Mouse (Mus musculus) splenic B cell, adult 2 months (primary cell): Measurements from ENCODE around the gene Igf1.

Experiments
- DNase-seq: peaks from one replicate; pipeline ENCODE4 v3.0.0-alpha.2; 2011; ENCODE audit warnings: low read depth, low spot score
- H3K27me3 ChIP-seq: 2 replicates; pipeline ENCODE4 v1.6.1; 2012; ENCODE audit warnings: mild to moderate bottlenecking, low read length, moderate library complexity, mixed read lengths; ENCODE audit not compliant: control insufficient read depth, poor library complexity, insufficient read depth, severe bottlenecking
- H3K36me3 ChIP-seq: 2 replicates; pipeline ENCODE4 v1.6.1; 2012; ENCODE audit warnings: mild to moderate bottlenecking, low read length, moderate library complexity, mixed read lengths; ENCODE audit not compliant: control insufficient read depth, poor library complexity, insufficient read depth, severe bottlenecking

Igf1 gene

GRCm38 (mm10) chr10:87898826-87899225 lies 40.8 kb downstream of the Igf1 start:
- Histone ChIP-seq H3K27me3 (no peaks in the 10 kb centered on the region), H3K36me3 (no peaks in the 10 kb centered on the region)
- no peak for DNase-seq

- H3K27me3 ChIP-seq: no peaks in the 10 kb centered on the region
- DNase-seq: no peak
- H3K36me3 ChIP-seq: no peaks in the 10 kb centered on the region
These were observed 43.9 kb downstream of the Igf1 start for GRCm38 (mm10) chr10:87901916-87902315.

GRCm38 (mm10) chr10:87904324-87904723 lies 46.3 kb downstream of the Igf1 start:
- no peak for DNase-seq
- Histone ChIP-seq H3K36me3 (no peaks in the 10 kb centered on the region), H3K27me3 (no peaks in the 10 kb centered on the region)

GRCm38 (mm10) chr10:87905087-87905486 lies 47.0 kb downstream of the Igf1 start:
- Histone ChIP-seq H3K36me3 (no peaks in the 10 kb centered on the region), H3K27me3 (no peaks in the 10 kb centered on the region)
- no peak for DNase-seq

DNA sequence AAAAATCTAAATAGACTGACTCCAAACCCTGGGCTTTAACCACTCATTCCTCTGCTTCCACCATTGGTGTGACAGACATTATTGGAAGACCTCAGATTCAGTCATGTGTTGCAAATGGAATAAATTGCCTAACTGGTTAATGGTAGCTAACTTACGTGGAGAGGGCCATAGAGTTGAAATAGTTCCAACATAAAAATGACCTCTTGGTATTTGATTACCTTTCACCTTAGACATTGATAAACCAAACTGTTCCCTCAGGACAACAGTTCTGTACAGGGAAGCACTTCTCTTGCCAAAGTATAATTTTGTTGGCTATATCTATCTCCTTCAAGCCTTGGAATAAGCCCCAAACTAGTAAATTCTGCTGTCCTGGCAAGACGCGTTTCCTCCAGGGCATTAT lies 48.1 kb downstream of the Igf1 start:
- no peaks in the 10 kb centered on the region for H3K27me3 ChIP-seq
- no peak for DNase-seq
- H3K36me3 ChIP-seq: no peaks in the 10 kb centered on the region

- Histone ChIP-seq H3K36me3 (no peaks in the 10 kb centered on the region), H3K27me3 (no peaks in the 10 kb centered on the region)
- DNase-seq: no peak
These were observed 48.8 kb downstream of the Igf1 start for GRCm38 (mm10) chr10:87906757-87907307.

- no peaks in the 10 kb centered on the region for H3K27me3 ChIP-seq
- DNase-seq: no peak
- no peaks in the 10 kb centered on the region for H3K36me3 ChIP-seq
These were observed 55.8 kb downstream of the Igf1 start for GRCm38 (mm10) chr10:87913852-87914251.

GRCm38 (mm10) chr10:87914932-87915331 lies 56.9 kb downstream of the Igf1 start:
- Histone ChIP-seq H3K36me3 (no peaks in the 10 kb centered on the region), H3K27me3 (no peaks in the 10 kb centered on the region)
- DNase-seq: no peak

- no peaks in the 10 kb centered on the region for H3K36me3 ChIP-seq
- no peak for DNase-seq
These were observed 57.7 kb downstream of the Igf1 start for GRCm38 (mm10) chr10:87915782-87916181.

GRCm38 (mm10) chr10:87922263-87922662 lies 64.2 kb downstream of the Igf1 start:
- Histone ChIP-seq H3K27me3 (no peaks in the 10 kb centered on the region), H3K36me3 (no peaks in the 10 kb centered on the region)
- no peak for DNase-seq

More at GRCm38 (mm10) chr10:87915782-87916181, 57.7 kb downstream of the Igf1 start:
- no peaks in the 10 kb centered on the region for H3K27me3 ChIP-seq

- no peak for DNase-seq
- Histone ChIP-seq H3K27me3 (no peaks in the 10 kb centered on the region), H3K36me3 (no peaks in the 10 kb centered on the region)
These were observed 68.5 kb downstream of the Igf1 start for GRCm38 (mm10) chr10:87926564-87926963.

- no peak for DNase-seq
- no peaks in the 10 kb centered on the region for H3K27me3 ChIP-seq
- H3K36me3 ChIP-seq: no peaks in the 10 kb centered on the region
These were observed 69.1 kb downstream of the Igf1 start for GRCm38 (mm10) chr10:87927131-87927609.

GRCm38 (mm10) chr10:87948192-87948591 lies 90.1 kb downstream of the Igf1 start:
- no peaks in the 10 kb centered on the region for H3K27me3 ChIP-seq
- no peak for DNase-seq
- H3K36me3 ChIP-seq: no peaks in the 10 kb centered on the region

GRCm38 (mm10) chr10:87971536-87971935 lies 113.5 kb downstream of the Igf1 start:
- Histone ChIP-seq H3K27me3 (no peaks in the 10 kb centered on the region), H3K36me3 (no peaks in the 10 kb centered on the region)
- DNase-seq: no peak

GRCm38 (mm10) chr10:87973911-87974631 lies 116.0 kb downstream of the Igf1 start:
- Histone ChIP-seq H3K36me3 (no peaks in the 10 kb centered on the region), H3K27me3 (no peaks in the 10 kb centered on the region)
- DNase-seq: no peak
